Mouse (Mus musculus): ENCODE results near the gene Sun5. TPM values are rescaled to one million over a fixed set of nuclear protein-coding genes. Genes with fewer than 3 reads are reported as not detected.

Sun5 gene
- polyA plus RNA-seq, 1 experiment from 2014 or later, result not detected

Other genes starting within 250 kb of the Sun5 start
- 60.0 and 65.6 TPM in 2 replicates for gene Commd7, start 238.3 kb downstream of the Sun5 start, polyA plus RNA-seq (2014; fragmentation: Nextera tagmentation; extraction: Ambion mirVana)
- 9.9 and 10.3 TPM in 2 replicates for gene Dnmt3b, start 221.6 kb downstream of the Sun5 start, polyA plus RNA-seq (2014; fragmentation: Nextera tagmentation; extraction: Ambion mirVana)
- 0.10 TPM in 1 of 2 replicates, not detected in the other for gene Dnmt3c, start 174.4 kb downstream of the Sun5 start, polyA plus RNA-seq (2014; fragmentation: Nextera tagmentation; extraction: Ambion mirVana)
- gene Mapre1, start 129.8 kb downstream of the Sun5 start, polyA plus RNA-seq (2014; fragmentation: Nextera tagmentation; extraction: Ambion mirVana), result 376 and 407 TPM in 2 replicates
- not detected in 2 replicates for gene Efcab8, start 91.2 kb downstream of the Sun5 start, polyA plus RNA-seq (2014; fragmentation: Nextera tagmentation; extraction: Ambion mirVana)
- gene Bpifb2, start 4.0 kb upstream of the Sun5 start, polyA plus RNA-seq (2014; fragmentation: Nextera tagmentation; extraction: Ambion mirVana), result not detected in 2 replicates
- gene Bpifb6, start 29.3 kb upstream of the Sun5 start, polyA plus RNA-seq (2014; fragmentation: Nextera tagmentation; extraction: Ambion mirVana), result 0.08 TPM in 1 of 2 replicates, not detected in the other
- 0.08 and 0.09 TPM in 2 replicates for gene Bpifb3, start 47.1 kb upstream of the Sun5 start, polyA plus RNA-seq (2014; fragmentation: Nextera tagmentation; extraction: Ambion mirVana)
- not detected in 2 replicates for gene Bpifb4, start 67.1 kb upstream of the Sun5 start, polyA plus RNA-seq (2014; fragmentation: Nextera tagmentation; extraction: Ambion mirVana)
- not detected in 2 replicates for gene Bpifa6, start 103.9 kb upstream of the Sun5 start, polyA plus RNA-seq (2014; fragmentation: Nextera tagmentation; extraction: Ambion mirVana)
- gene Bpifa2, start 137.2 kb upstream of the Sun5 start, polyA plus RNA-seq (2014; fragmentation: Nextera tagmentation; extraction: Ambion mirVana), result not detected in 2 replicates